Mouse (Mus musculus) layer of hippocampus, adult 8-10 months (tissue): ENCODE measurements around the gene Mmd. TPM values are rescaled to one million over a fixed set of nuclear protein-coding genes. Genes with fewer than 3 reads are reported as not detected.

ENCODE experiments used
- DNase-seq, 2 experiments: peaks; one replicate each; pipeline ENCODE4 v3.0.0; 2022; ENCODE audit warnings: low spot score in 2 of 2
- total RNA-seq, 4 experiments: library from RNA; stranded (reverse); gene quantifications; 2 replicates each; pipeline ENCODE4 v1.2.4; 2022

The Mmd gene
- 100 to 1,000 TPM; 293 to 382 (median 331) TPM for total RNA-seq

- peak; percentile 97 to 98 for DNase-seq
These were observed at the start of gene Mmd for GRCm38 (mm10) chr11:90249025-90249650. Gene Mmd (plus strand): TSS chr11:90249456.

GRCm38 (mm10) chr11:90200826-90201225 lies 48.4 kb upstream of the Mmd start:
- no peak for DNase-seq

GRCm38 (mm10) chr11:90214246-90214645 lies 35.0 kb upstream of the Mmd start:
- no peak for DNase-seq

GRCm38 (mm10) chr11:90220022-90220645 lies 29.1 kb upstream of the Mmd start:
- DNase-seq = no peak

- DNase-seq = no peak
These were observed 28.5 kb upstream of the Mmd start for GRCm38 (mm10) chr11:90220750-90221149.

GRCm38 (mm10) chr11:90224914-90225470 lies 24.3 kb upstream of the Mmd start:
- DNase-seq = no peak

GRCm38 (mm10) chr11:90227000-90227922 lies 22.0 kb upstream of the Mmd start:
- DNase-seq = no peak

- DNase-seq = no peak
These were observed 20.9 kb upstream of the Mmd start for GRCm38 (mm10) chr11:90228251-90228949.

GRCm38 (mm10) chr11:90229800-90230199 lies 19.5 kb upstream of the Mmd start:
- no peak for DNase-seq

- no peak for DNase-seq
These were observed 18.6 kb upstream of the Mmd start for GRCm38 (mm10) chr11:90230671-90231070.

- DNase-seq = no peak
These were observed 17.6 kb upstream of the Mmd start for GRCm38 (mm10) chr11:90231631-90232030.

- peak; percentile 60 to 70 for DNase-seq
These were observed 16.6 kb upstream of the Mmd start for GRCm38 (mm10) chr11:90232685-90233084.

- no peak for DNase-seq
These were observed 14.0 kb upstream of the Mmd start for GRCm38 (mm10) chr11:90235221-90235620.

GRCm38 (mm10) chr11:90237616-90238015 lies 11.6 kb upstream of the Mmd start:
- no peak for DNase-seq

GRCm38 (mm10) chr11:90238657-90239056 lies 10.6 kb upstream of the Mmd start:
- no peak for DNase-seq

GRCm38 (mm10) chr11:90240652-90241330 lies 8.5 kb upstream of the Mmd start:
- DNase-seq = no peak

- no peak for DNase-seq
These were observed 7.4 kb upstream of the Mmd start for GRCm38 (mm10) chr11:90241874-90242273.

GRCm38 (mm10) chr11:90243300-90243699 lies 6.0 kb upstream of the Mmd start:
- no peak for DNase-seq

- DNase-seq = no peak
These were observed 3.6 kb upstream of the Mmd start for GRCm38 (mm10) chr11:90245630-90246029.

GRCm38 (mm10) chr11:90246676-90247075 lies 2.6 kb upstream of the Mmd start:
- no peak for DNase-seq

- no peak for DNase-seq
These were observed 1.5 kb upstream of the Mmd start for GRCm38 (mm10) chr11:90247793-90248192.
